Mouse (Mus musculus): ENCODE data around the gene Phka1.

The Phka1 gene

GRCm38 (mm10) chrX:102475555-102475954 is 168.5 kb downstream of the Phka1 start:
- DNase-seq (ENCODE audit: low read depth, low spot score), result no peak

Measured in forelimb bud, embryonic 11.5 days (tissue).